Mouse (Mus musculus) forebrain, embryonic 11.5 days (tissue): Measurements from ENCODE around the gene Hoxb5. TPM values are rescaled to one million over a fixed set of nuclear protein-coding genes. Genes with fewer than 3 reads are reported as not detected.

Source experiments
- ATAC-seq: fragments of 200-750 bp; cut with Nextera tagmentation; replicated peaks from 2 replicates; pipeline ENCODE4 v1.8.0; 2017; ENCODE audit warnings: moderate TSS enrichment; ENCODE audit not compliant: low FRiP score
- DNase-seq: peaks from one replicate; pipeline ENCODE4 v3.0.0-alpha.2; 2017; ENCODE audit warnings: low spot score
- H3K27ac ChIP-seq: fragments of 300-500 bp; sonication (generic); 2 replicates; pipeline ENCODE4 v1.5.1; 2014; ENCODE audit warnings: low read depth, low read length
- H3K27me3 ChIP-seq: fragments of 300-500 bp; sonication (generic); 2 replicates; pipeline ENCODE4 v1.6.1; 2014; ENCODE audit warnings: mild to moderate bottlenecking, low read length, mixed read lengths; ENCODE audit not compliant: control insufficient read depth, insufficient read depth
- H3K36me3 ChIP-seq: fragments of 300-500 bp; sonication (generic); 2 replicates; pipeline ENCODE4 v1.6.1; 2014; ENCODE audit warnings: mild to moderate bottlenecking, low read length, moderate library complexity, mixed read lengths; ENCODE audit not compliant: control insufficient read depth, insufficient read depth
- H3K4me1 ChIP-seq: fragments of 300-500 bp; sonication (generic); replicated peaks from 2 replicates; pipeline ENCODE4 v1.6.1; 2014; ENCODE audit warnings: low read length, mixed read lengths; ENCODE audit not compliant: control insufficient read depth, insufficient read depth
- H3K4me2 ChIP-seq: fragments of 300-500 bp; sonication (generic); 2 replicates; pipeline ENCODE4 v1.6.1; 2014; ENCODE audit warnings: low read depth, mild to moderate bottlenecking, low read length, moderate library complexity, mixed read lengths; ENCODE audit not compliant: severe bottlenecking
- H3K4me3 ChIP-seq: fragments of 300-500 bp; sonication (generic); 2 replicates; pipeline ENCODE4 v1.5.1; 2014; ENCODE audit warnings: low read depth, low read length
- H3K9ac ChIP-seq: fragments of 300-500 bp; sonication (generic); 2 replicates; pipeline ENCODE4 v1.6.1; 2014; ENCODE audit warnings: low read length
- H3K9me3 ChIP-seq: fragments of 300-500 bp; sonication (generic); 2 replicates; pipeline ENCODE4 v1.6.1; 2016; ENCODE audit warnings: low read length, mixed read lengths; ENCODE audit not compliant: control insufficient read depth
- WGBS: fragments of 180-500 bp; shearing (Covaris S2); extraction: QIAGEN DNeasy Blood & Tissue Kit; methylation state at CpG from one replicate; pipeline ENCODE4 v1.1.7; 2014; 5-methylcytosine and 5-hydroxymethylcytosine counted together
- polyA plus RNA-seq: library from polyadenylated mRNA; unstranded; fragments of >200 nt; fragmentation: Nextera tagmentation; extraction: Ambion mirVana; gene quantifications from 2 replicates; pipeline ENCODE4 v1.2.1, GENCODE M21; 2014

Hoxb5 gene
- polyA plus RNA-seq, 1 experiment from 2014 or later, result not detected

DNA sequence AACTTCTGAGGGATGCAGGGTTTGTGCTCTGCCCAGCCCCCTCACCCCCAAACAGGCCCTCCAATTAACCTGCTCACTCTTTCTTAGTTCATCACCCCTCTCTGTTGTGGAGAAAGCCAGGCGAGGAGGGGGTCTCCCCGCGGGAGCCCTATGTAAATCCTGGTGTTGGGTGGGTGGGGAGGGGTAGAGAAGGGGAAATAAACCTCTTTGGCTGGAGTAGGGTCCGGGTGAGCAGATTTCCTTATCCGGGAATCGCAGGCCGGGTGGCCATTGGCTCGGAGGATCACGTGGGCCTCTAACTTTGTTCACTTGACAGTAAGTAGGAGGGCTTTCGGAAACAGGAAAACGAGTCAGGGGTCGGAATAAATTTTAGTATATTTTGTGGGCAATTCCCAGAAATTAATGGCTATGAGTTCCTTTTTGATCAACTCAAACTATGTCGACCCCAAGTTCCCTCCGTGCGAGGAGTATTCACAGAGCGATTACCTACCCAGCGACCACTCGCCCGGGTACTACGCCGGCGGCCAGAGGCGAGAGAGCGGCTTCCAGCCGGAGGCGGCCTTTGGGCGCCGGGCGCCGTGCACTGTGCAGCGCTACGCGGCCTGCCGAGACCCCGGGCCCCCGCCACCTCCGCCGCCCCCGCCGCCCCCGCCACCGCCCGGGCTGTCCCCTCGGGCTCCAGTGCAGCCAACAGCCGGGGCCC lies 15.4 kb downstream of the Hoxb5 start:
- H3K27ac ChIP-seq, result no peak overlapping the region
- no peaks in the 10 kb centered on the region for H3K9me3 ChIP-seq
- H3K4me3 ChIP-seq, result peak overlapping the region; percentile 24
- H3K36me3 ChIP-seq, result no peaks in the 10 kb centered on the region
- under 1% methylated on average over 35 of the region's 45 CpGs for WGBS
- H3K9ac ChIP-seq, result no peak overlapping the region
- peaks cover 5% of the 10 kb centered on the region for H3K4me1 ChIP-seq
- H3K27me3 ChIP-seq, result peaks cover 100% of the 10 kb centered on the region
- peak overlapping the region; percentile 44; the same call in 1 of the 2 replicates for H3K4me2 ChIP-seq
- DNase-seq, result no peak
- no peak for ATAC-seq

DNA sequence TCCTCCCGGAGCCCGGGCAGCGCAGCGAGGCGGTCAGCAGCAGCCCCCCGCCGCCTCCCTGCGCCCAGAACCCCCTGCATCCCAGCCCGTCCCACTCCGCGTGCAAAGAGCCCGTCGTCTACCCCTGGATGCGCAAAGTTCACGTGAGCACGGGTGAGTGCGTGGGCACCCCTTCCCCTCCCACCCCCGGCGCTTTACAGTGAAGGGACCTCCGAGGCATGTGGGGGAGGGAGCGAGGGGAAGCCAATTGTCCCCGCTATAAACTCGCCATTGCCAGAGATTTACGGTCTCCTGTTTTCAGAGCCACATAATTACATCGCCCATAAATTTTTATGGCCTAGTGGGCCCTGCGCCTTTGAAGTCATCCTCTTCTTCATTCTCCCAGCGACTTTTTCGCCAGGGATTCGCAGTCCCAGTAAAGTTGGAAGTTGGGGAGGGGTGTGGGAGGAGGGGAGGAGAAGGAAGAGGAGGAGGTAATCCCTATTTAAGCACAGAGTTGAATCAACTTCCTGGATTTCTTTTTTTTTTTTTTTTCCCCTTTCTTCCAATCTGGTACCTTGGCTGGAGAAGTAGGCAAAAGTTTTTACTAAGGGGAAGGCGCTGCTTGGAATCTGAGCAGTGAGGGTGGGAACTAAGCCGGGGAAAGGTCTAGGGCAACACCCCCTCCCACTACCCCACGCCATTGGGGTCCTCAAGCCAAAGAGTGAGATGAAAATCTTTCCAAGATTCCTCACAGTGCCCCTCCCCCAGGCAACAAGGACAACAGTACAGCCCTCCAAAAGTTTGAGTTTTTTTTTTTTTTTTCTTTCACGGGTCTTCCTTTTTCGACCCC lies 16.2 kb downstream of the Hoxb5 start:
- Histone ChIP-seq H3K27me3 (peaks cover 98% of the 10 kb centered on the region), H3K4me2 (peak overlapping the region; percentile 44; the same call in 1 of the 2 replicates), H3K27ac (no peak overlapping the region), H3K4me1 (peaks cover 5% of the 10 kb centered on the region), H3K4me3 (peak overlapping the region; percentile 24), H3K9me3 (no peaks in the 10 kb centered on the region), H3K9ac (no peak overlapping the region), H3K36me3 (no peaks in the 10 kb centered on the region)
- no peak for ATAC-seq
- no peak for DNase-seq
- under 1% methylated on average over 31 of the region's 34 CpGs for WGBS

DNA sequence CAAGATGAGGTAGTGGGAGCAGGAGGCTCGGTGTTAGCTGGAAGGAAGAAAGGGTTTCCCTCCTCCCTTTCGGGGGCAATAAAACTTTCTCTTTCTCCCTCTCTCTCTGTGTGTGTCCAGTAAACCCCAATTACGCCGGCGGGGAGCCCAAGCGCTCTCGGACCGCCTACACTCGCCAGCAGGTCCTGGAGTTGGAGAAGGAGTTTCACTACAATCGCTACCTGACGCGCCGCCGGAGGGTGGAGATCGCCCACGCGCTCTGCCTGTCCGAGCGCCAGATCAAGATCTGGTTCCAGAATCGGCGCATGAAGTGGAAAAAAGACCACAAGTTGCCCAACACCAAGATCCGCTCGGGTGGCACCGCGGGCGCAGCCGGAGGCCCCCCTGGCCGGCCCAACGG lies 16.8 kb downstream of the Hoxb5 start:
- Histone ChIP-seq H3K9me3 (no peaks in the 10 kb centered on the region), H3K9ac (no peak overlapping the region), H3K4me3 (no peak overlapping the region), H3K36me3 (no peaks in the 10 kb centered on the region), H3K27me3 (peaks cover 98% of the 10 kb centered on the region), H3K4me2 (no peak overlapping the region), H3K4me1 (peaks cover 5% of the 10 kb centered on the region), H3K27ac (no peak overlapping the region)
- under 1% methylated on average over 29 of the region's 29 CpGs for WGBS
- ATAC-seq (no peak), DNase-seq (no peak)

- Histone ChIP-seq H3K4me1 (peaks cover 5% of the 10 kb centered on the region), H3K4me2 (no peak overlapping the region), H3K36me3 (no peaks in the 10 kb centered on the region), H3K4me3 (no peak overlapping the region), H3K9ac (no peak overlapping the region), H3K27ac (no peak overlapping the region), H3K27me3 (peaks cover 98% of the 10 kb centered on the region), H3K9me3 (no peaks in the 10 kb centered on the region)
- ATAC-seq (no peak), DNase-seq (no peak)
- under 1% methylated on average over 17 of the region's 17 CpGs for WGBS
Measured at GRCm38 (mm10) chr11:96320688-96321087, 17.6 kb downstream of the Hoxb5 start.

DNA sequence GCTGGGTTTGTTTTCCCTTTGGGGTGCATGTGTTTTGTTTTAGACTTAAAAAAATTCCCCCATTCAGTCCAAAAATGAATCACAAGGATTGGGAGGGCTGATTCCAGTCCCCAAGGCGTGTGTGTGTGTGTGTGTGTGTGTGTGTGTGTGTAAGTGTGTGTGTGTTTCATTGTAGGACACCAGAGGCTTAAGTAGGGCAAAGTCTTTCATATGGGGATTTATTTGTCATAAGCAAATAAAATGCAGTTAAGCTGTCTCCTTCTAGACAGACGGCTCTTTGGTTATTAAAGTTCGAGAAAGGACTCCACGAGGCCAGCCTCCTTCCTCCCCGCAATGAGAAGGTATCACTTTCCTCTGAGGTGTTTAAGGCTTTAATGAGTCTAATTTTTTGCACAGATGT lies 18.7 kb downstream of the Hoxb5 start:
- Histone ChIP-seq H3K4me2 (no peak overlapping the region), H3K27ac (no peak overlapping the region), H3K36me3 (no peaks in the 10 kb centered on the region), H3K9me3 (no peaks in the 10 kb centered on the region), H3K4me3 (no peak overlapping the region), H3K27me3 (peaks cover 98% of the 10 kb centered on the region), H3K4me1 (peaks cover 5% of the 10 kb centered on the region), H3K9ac (no peak overlapping the region)
- ATAC-seq (no peak), DNase-seq (no peak)
- 11% methylated on average over 5 of the region's 5 CpGs for WGBS

DNA sequence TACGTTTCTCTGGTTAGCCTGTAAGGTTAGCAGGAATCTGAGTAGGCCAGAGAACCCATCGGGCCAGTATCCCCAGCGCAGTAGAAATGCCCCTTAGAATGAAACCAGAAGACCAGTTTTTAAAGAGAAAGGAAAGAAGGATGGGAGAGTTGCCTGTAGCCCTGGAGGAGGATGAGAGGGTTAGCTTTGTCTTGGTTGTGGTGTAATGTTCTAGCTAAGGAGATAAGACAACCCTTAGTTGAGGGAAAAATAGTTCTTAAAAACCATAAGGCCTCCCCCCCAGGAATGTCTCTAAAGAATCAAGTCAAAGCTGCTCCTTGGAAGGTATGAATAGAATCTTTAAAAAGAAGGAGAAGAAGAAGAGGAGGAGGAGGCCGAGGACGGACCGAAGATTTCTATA lies 19.6 kb downstream of the Hoxb5 start:
- no peak overlapping the region for H3K27ac ChIP-seq
- no peaks in the 10 kb centered on the region for H3K36me3 ChIP-seq
- H3K4me2 ChIP-seq, result no peak overlapping the region
- DNase-seq, result no peak
- no peaks in the 10 kb centered on the region for H3K9me3 ChIP-seq
- 5% methylated on average over 6 of the region's 6 CpGs for WGBS
- ATAC-seq, result no peak
- H3K4me1 ChIP-seq, result peaks cover 5% of the 10 kb centered on the region
- no peak overlapping the region for H3K4me3 ChIP-seq
- H3K27me3 ChIP-seq, result peaks cover 98% of the 10 kb centered on the region
- H3K9ac ChIP-seq, result no peak overlapping the region

DNA sequence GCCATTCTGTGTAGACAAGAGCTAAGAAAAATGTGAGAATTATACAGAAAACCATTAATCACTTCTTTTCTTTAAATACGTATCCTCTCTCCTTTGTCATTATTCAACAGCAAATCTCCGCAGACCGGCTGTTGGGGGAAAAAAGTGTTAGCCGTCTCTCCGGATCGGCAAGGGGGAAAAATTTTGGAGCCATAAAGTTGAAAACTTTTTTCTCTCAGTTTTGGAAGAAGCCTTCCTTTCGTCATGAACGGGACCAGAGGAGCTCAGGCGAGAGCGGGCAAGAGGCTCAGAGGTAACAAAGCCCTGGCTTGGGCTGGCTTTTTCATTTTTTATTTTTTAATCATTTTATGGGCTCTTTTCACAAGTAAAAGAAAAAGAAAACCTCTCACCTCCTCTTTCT lies 20.0 kb downstream of the Hoxb5 start, which contains the start of gene Hoxb3:
Gene Hoxb3, plus strand, starts transcription at position 173 of the 400 bp plus-strand sequence.
- no peak for DNase-seq
- Histone ChIP-seq H3K9ac (no peak within 1 kb of the TSS), H3K4me3 (no peak within 1 kb of the TSS), H3K27me3 (peaks cover 98% of the 10 kb centered on the region), H3K27ac (no peak within 1 kb of the TSS), H3K9me3 (no peaks in the 10 kb centered on the region), H3K4me2 (no peak within 1 kb of the TSS), H3K4me1 (peaks cover 5% of the 10 kb centered on the region), H3K36me3 (no peaks in the 10 kb centered on the region)
- ATAC-seq, result no peak
- 1% methylated on average over 10 of the region's 10 CpGs for WGBS

- H3K4me1 ChIP-seq, result no peaks in the 10 kb centered on the region
- DNase-seq, result no peak
- no peak overlapping the region for H3K4me3 ChIP-seq
- no peak overlapping the region for H3K9ac ChIP-seq
- no peaks in the 10 kb centered on the region for H3K9me3 ChIP-seq
- no peak overlapping the region for H3K27ac ChIP-seq
- no peaks in the 10 kb centered on the region for H3K36me3 ChIP-seq
- ATAC-seq, result no peak
- H3K4me2 ChIP-seq, result no peak overlapping the region
- WGBS, result 0% methylated on average over 5 of the region's 5 CpGs
- peaks cover 98% of the 10 kb centered on the region for H3K27me3 ChIP-seq
Measured at GRCm38 (mm10) chr11:96324125-96324524, 21.0 kb downstream of the Hoxb5 start.
